Mouse (Mus musculus) erythroblast, embryonic 14.5 days (primary cell): Measurements from ENCODE around the gene Hrk. TPM values are rescaled to one million over a fixed set of nuclear protein-coding genes. Genes with fewer than 3 reads are reported as not detected.

Source experiments
- H3K27me3 ChIP-seq: 2 replicates; pipeline ENCODE4 v1.6.1; 2012; ENCODE audit warnings: inconsistent platforms; ENCODE audit not compliant: control insufficient read depth
- H3K36me3 ChIP-seq: 2 replicates; pipeline ENCODE4 v1.6.1; 2012; ENCODE audit warnings: mild to moderate bottlenecking, inconsistent platforms; ENCODE audit not compliant: control insufficient read depth
- H3K4me1 ChIP-seq: 2 replicates; pipeline ENCODE4 v1.6.1; 2012; ENCODE audit warnings: inconsistent platforms; ENCODE audit not compliant: control insufficient read depth
- H3K4me3 ChIP-seq: replicated peaks from 2 replicates; pipeline ENCODE3; 2012; ENCODE audit warnings: moderate library complexity, mild to moderate bottlenecking, inconsistent platforms
- H3K9me3 ChIP-seq: 2 replicates; pipeline ENCODE4 v1.6.1; 2012; ENCODE audit warnings: low read length, inconsistent platforms, mixed read lengths; ENCODE audit not compliant: control insufficient read depth
- GATA1 ChIP-seq: IDR thresholded peaks from 2 replicates; pipeline ENCODE4 v1.6.1; 2012; ENCODE audit warnings: low read length, inconsistent platforms, mixed read lengths
- TAL1 ChIP-seq: IDR thresholded peaks from 3 replicates; pipeline ENCODE4 v1.6.1; 2012; ENCODE audit warnings: low read length, inconsistent platforms, mixed read lengths
- polyA plus RNA-seq: library from polyadenylated mRNA; stranded (reverse); fragments of >175 nt; gene quantifications from 2 replicates; pipeline ENCODE4 v1.2.3, GENCODE M21; 2012

Hrk gene
- polyA plus RNA-seq, 1 experiment, result not detected

GRCm38 (mm10) chr5:118154839-118155564 lies 9.4 kb upstream of the Hrk start, which contains the start of gene Fbxw8:
TSS of gene Fbxw8 (minus strand) at chr5:118155464.
- peaks cover 32% of the 10 kb centered on the region for H3K4me1 ChIP-seq
- H3K4me3 ChIP-seq, result peak within 1 kb of the TSS; percentile 93
- H3K27me3 ChIP-seq, result no peaks in the 10 kb centered on the region
- H3K36me3 ChIP-seq, result peaks cover 26% of the 10 kb centered on the region
- H3K9me3 ChIP-seq, result no peaks in the 10 kb centered on the region
- TF ChIP-seq GATA1, result no peak
- TF ChIP-seq TAL1, result no peak

GRCm38 (mm10) chr5:118155565-118155947 lies 8.9 kb upstream of the Hrk start:
- TF ChIP-seq GATA1, result no peak
- peaks cover 3% of the 10 kb centered on the region for H3K27me3 ChIP-seq
- H3K4me1 ChIP-seq, result peaks cover 32% of the 10 kb centered on the region
- peaks cover 21% of the 10 kb centered on the region for H3K36me3 ChIP-seq
- H3K9me3 ChIP-seq, result no peaks in the 10 kb centered on the region
- H3K4me3 ChIP-seq, result peak overlapping the region; percentile 93

GRCm38 (mm10) chr5:118156976-118157375 lies 7.5 kb upstream of the Hrk start:
- Histone ChIP-seq H3K27me3 (peaks cover 17% of the 10 kb centered on the region), H3K36me3 (peaks cover 13% of the 10 kb centered on the region), H3K4me3 (no peak overlapping the region), H3K4me1 (peaks cover 32% of the 10 kb centered on the region), H3K9me3 (no peaks in the 10 kb centered on the region)
- TF ChIP-seq TAL1 (no peak), GATA1 (no peak)

GRCm38 (mm10) chr5:118160691-118161090 lies 3.8 kb upstream of the Hrk start:
- no peak for TF ChIP-seq TAL1
- TF ChIP-seq GATA1, result no peak
- no peaks in the 10 kb centered on the region for H3K9me3 ChIP-seq
- no peaks in the 10 kb centered on the region for H3K36me3 ChIP-seq
- peaks cover 10% of the 10 kb centered on the region for H3K4me1 ChIP-seq
- H3K27me3 ChIP-seq, result peaks cover 44% of the 10 kb centered on the region
- no peak overlapping the region for H3K4me3 ChIP-seq

- Histone ChIP-seq H3K9me3 (peaks cover 2% of the 10 kb centered on the region; the same call in 1 of the 2 replicates), H3K27me3 (peaks cover 84% of the 10 kb centered on the region), H3K4me3 (no peak overlapping the region), H3K4me1 (no peaks in the 10 kb centered on the region), H3K36me3 (no peaks in the 10 kb centered on the region)
- TF ChIP-seq GATA1 (no peak), TAL1 (no peak)
Measured at GRCm38 (mm10) chr5:118165462-118165861, 1.0 kb downstream of the Hrk start.

GRCm38 (mm10) chr5:118167561-118167995 lies 3.1 kb downstream of the Hrk start:
- Histone ChIP-seq H3K36me3 (no peaks in the 10 kb centered on the region), H3K27me3 (peaks cover 84% of the 10 kb centered on the region), H3K4me1 (no peaks in the 10 kb centered on the region), H3K9me3 (peaks cover 5% of the 10 kb centered on the region; the same call in 1 of the 2 replicates), H3K4me3 (no peak overlapping the region)
- TF ChIP-seq TAL1, result no peak
- no peak for TF ChIP-seq GATA1

GRCm38 (mm10) chr5:118169222-118170221 lies 5.1 kb downstream of the Hrk start:
- Histone ChIP-seq H3K4me3 (no peak overlapping the region), H3K27me3 (peaks cover 88% of the 10 kb centered on the region), H3K4me1 (no peaks in the 10 kb centered on the region), H3K9me3 (peaks cover 5% of the 10 kb centered on the region; the same call in 1 of the 2 replicates), H3K36me3 (no peaks in the 10 kb centered on the region)
- no peak for TF ChIP-seq GATA1
- no peak for TF ChIP-seq TAL1

- Histone ChIP-seq H3K9me3 (peaks cover 13% of the 10 kb centered on the region), H3K4me1 (no peaks in the 10 kb centered on the region), H3K27me3 (peaks cover 92% of the 10 kb centered on the region), H3K4me3 (no peak overlapping the region), H3K36me3 (no peaks in the 10 kb centered on the region)
- no peak for TF ChIP-seq GATA1
- TF ChIP-seq TAL1, result no peak
Measured at GRCm38 (mm10) chr5:118170888-118171529, 6.6 kb downstream of the Hrk start.
